Mouse (Mus musculus): ENCODE data around the gene Sc5d. TPM values are rescaled to one million over a fixed set of nuclear protein-coding genes. Genes with fewer than 3 reads are reported as not detected.

The Sc5d gene
- polyA plus RNA-seq, 1 experiment, result 59.5 TPM

Other genes starting within 250 kb of the Sc5d start
- gene Sorl1, start 140.0 kb downstream of the Sc5d start, polyA plus RNA-seq (2012; rRNA removed), result 56.4 and 62.6 TPM in 2 replicates
- 0.03 and 0.09 TPM in 2 replicates for gene Tecta, start 135.7 kb upstream of the Sc5d start, polyA plus RNA-seq (2012; rRNA removed)
- 19.9 and 22.6 TPM in 2 replicates for gene Tbcel, start 243.6 kb upstream of the Sc5d start, polyA plus RNA-seq (2012; rRNA removed)